Mouse (Mus musculus): ENCODE measurements around the gene Fam189a1.

DNA sequence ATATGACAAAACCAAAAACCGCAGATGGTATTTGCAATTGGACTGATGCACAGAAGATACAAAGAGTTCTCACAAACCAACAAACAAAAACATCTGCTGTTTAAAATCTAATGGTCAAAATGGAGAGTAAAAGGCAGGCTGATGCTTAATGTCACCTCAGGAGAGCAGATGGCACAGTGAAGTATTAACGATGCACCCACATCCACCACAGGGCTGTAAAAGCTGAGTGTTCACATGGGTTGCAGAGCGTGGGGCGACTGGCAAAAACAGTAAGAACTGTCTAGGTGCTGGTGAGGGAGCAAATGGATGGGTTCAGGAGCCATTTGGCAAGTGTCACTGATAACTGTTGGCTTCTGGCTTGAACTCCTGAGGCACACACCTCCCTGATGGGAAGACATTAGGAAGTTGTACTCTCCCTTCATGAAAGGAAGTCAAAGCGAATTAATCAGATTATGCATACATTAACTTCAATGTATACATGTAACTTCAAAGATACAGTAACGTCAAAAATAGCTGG lies 286.8 kb downstream of the Fam189a1 start:
- no peak for TF ChIP-seq CTCF (IDR thresholded peaks at IDR 0.05; ENCODE audit: low read depth)
- TF ChIP-seq EP300 (IDR thresholded peaks at IDR 0.05; ENCODE audit: low read depth): no peak

All from liver, embryonic 14.5 days (tissue).